Mouse (Mus musculus): ENCODE measurements around the gene Rbm47. TPM values are rescaled to one million over a fixed set of nuclear protein-coding genes. Genes with fewer than 3 reads are reported as not detected.
"Not testable (repeated sequence)": the region's sequence is repeated elsewhere in the genome, so short reads cannot be mapped to it uniquely, and the experiment has no call there.

The Rbm47 gene
- total RNA-seq (2021) = 100 to 1,000 TPM in 1 of 2 experiments, 10 to 100 TPM in 1; 78.8 to 121 TPM
- 62.9 and 84.7 TPM in 2 replicates for polyA plus RNA-seq (2012; rRNA removed)
- long read RNA-seq, transcript Rbm47-206 (7 exons, 3,180 nt) = major isoform, 13 of 21 reads
- long read RNA-seq, partial matches to known transcripts = 3 of 21 reads
- long read RNA-seq, other reads (novel, unspliced or antisense) = 5 of 21 reads

DNA sequence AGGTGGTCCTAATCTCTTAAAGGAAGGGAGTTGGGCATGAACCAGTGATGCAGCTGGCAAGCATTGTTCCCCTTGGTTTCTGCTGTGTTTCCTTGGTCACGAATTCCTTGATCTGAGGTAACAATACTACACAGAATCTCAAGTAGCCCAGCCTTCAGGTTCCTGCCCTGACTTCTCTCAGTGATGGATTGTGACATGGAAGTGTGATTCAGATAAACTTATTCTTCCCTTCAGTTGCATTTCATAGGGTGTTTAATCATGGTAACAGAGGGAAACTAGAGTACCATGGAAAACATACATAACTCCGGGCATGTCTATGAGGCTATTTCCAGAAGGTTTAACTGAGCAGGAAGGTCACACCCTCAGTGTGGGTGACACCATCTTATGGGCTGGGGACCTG is at the start of gene Rbm47:
Gene Rbm47, minus strand, starts transcription at position 101 of the 400 bp plus-strand sequence.
- no peak for DNase-seq

- no peak for DNase-seq
These were observed 47.7 kb upstream of the Rbm47 start for GRCm38 (mm10) chr5:66220620-66221019.

DNA sequence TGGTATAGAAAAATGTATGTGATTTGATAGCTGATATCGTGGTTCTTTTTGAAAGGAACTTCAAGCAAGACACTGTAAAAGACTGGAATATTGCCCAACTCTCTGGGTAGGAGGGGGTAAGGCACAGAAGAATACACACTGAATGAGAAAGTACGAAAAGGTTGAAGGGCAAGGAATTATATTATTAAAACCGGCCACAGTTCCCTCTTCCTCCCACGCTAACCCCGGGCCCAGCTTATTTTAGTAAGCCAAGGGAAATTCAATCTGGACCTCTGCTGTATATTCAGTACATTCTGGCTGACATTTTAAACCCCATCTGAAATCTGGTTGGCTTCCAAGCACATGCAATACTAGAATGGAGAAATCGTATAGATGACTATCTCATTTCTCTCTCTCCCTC is 46.8 kb upstream of the Rbm47 start:
- DNase-seq = no peak

DNA sequence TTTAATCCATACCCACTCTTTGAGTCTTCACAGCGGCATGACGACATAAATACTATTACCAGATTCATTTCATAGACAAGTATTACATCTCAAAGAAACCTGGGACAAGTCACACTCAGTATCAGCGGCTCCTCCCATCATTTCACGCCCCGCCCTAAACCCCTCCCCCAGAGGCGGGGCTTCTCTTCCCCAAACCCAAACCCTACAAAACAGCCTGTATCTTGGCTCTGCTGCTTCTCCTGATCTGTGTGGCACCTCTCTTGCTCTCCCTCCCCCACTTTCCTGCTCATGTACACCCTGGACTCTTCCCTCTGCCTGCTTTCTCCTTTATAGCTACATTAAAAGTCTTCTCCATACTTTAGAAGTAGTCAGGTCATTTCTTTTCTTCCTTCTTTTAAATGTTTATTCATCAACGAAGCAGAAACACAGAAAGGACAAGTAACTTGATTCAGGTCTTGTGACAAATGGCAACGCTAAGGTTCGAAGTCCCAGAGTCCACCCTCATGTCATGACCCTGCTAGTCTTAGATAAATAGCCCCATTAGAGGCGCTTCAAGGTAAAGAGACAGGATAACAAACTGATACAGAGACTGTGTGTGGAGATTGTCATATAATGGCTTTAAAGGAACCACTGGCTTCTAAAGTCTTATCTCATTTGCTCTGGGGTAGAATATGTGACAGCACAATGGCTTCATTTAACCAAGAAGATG is 42.8 kb upstream of the Rbm47 start:
- DNase-seq = no peak

DNA sequence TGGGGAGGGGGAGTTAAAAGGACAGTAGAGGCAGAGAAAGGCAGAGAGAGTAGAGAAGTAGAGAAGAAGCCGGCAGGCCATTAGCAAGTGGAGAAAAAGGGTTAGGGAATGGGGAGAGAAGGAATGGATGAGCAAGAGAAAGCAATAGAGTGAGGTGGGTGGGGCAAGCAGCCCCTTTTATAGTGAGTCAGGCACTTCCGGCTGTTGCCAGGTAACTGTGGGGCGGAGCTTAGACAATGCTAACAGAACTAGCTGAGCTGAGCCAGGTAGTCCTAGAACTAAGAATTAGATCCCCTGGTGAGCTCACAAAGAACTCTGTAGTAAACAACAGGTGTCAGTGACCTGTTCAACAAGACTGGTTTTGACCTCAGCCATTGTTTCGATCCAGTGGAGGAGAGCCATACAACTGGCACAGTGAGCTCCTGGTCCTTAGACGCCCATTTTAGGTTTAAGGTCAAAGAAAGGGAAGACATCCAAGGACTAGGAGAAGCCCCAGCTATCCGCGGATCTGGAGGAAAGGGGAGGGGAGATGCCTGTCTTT is 41.5 kb upstream of the Rbm47 start:
- no peak for DNase-seq

DNA sequence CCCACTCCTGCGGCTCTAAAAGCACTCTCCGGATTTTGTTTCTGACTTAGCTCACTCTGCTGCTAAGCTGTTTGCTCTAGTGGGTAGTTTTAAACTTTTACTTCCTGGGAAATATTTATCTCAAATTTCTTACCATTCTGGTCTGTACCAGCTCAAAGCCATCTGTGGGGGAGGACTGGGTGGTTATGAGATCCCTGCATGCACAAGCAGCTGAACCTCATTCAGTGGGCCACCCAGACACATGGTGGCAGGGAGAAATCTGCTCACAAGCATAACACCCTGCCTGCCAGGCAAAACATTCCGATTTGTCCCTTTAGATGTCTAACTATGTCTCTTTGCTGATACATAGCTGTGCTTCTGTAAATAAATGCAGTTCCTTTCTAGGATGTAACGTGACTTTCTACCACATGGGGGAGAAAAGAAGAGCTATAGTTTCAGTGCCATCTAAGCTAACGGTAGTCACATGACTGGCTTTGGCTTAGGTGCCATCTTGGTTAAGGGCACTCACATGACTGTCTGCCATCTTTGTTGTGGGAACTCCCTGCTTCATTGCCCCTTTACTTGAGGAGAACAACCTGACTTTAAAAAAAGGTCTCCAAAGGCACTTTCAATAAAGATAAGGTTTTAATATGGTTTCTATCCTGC is 36.7 kb upstream of the Rbm47 start:
- no peak for DNase-seq

DNA sequence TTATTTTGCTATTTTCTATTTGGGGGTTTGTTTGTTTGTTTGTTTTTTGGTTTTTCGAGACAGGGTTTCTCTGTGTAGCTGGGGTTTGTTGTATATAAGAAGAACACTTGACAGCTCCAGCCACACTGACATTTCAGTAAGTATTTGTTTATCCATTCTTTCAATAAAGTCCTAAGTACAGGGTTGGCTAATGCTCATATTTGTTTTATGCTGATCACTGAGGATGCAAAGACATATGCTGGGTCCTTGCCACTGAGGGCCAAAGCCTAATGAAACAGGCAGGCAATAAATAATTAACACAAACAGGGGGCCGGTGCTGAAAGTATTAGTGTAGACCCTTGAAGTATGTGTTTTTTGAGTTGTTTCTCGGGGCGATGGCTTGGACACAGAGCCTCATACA is 32.0 kb upstream of the Rbm47 start:
- DNase-seq = no peak

DNA sequence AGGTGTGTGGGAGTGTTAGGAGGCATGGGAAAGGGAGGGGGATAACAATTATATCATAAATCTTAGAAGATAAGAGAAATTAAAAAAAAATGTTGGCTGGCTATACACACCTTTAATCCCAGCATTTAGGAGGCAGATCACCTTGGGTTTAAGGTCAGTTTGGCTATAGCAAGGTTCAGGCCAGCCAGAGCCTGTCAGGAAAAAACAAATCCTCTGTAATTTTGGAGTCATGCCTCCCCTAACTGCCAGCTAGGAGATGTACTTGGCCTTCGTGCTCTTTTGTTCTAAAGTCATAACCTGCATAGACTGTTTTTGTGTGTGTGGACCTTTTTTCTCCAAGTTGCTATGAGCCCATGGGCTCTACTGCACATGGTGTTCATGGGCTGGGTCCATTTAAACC is 30.5 kb upstream of the Rbm47 start:
- no peak for DNase-seq

- DNase-seq = peak; percentile 93
These were observed 27.1 kb upstream of the Rbm47 start for GRCm38 (mm10) chr5:66200044-66200443.

DNA sequence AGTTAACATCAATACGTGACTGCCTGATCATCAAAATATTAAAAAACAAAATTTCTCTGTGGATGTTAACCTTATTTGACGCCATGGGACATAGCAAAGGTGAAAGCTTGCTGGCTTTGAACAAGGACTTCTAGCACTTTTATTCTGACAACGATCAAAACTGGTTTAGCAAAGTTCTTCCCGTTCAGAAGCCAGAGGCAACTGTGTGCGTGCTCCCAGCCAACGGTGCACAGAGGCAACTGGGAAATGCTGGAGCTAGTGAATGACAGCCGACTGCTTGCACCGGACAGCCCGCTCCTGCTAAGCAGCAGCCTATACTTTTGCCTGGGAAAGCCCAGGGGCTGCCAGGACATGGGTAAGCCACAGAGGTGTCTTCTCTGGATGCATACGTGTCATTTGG is 22.4 kb upstream of the Rbm47 start:
- no peak for DNase-seq

- DNase-seq = no peak
These were observed 20.4 kb upstream of the Rbm47 start for GRCm38 (mm10) chr5:66193218-66193846.

DNA sequence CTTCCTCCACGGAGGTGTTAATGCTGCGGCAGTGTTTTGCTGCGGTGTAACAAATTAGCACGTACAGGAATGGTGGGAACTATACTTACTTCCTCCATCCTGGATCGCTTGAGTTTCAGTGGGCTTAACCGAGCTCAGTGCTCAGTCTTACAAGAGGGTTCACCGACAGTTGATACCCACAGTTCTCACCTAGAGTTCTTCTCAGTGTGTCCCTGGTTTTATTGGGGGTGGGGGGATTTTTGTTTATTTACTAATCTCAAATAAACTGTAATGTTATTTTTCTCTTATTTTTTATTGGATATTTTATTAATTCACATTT is 18.2 kb upstream of the Rbm47 start:
- DNase-seq = no peak

GRCm38 (mm10) chr5:66190481-66191184 is 17.7 kb upstream of the Rbm47 start:
- no peak for DNase-seq

DNA sequence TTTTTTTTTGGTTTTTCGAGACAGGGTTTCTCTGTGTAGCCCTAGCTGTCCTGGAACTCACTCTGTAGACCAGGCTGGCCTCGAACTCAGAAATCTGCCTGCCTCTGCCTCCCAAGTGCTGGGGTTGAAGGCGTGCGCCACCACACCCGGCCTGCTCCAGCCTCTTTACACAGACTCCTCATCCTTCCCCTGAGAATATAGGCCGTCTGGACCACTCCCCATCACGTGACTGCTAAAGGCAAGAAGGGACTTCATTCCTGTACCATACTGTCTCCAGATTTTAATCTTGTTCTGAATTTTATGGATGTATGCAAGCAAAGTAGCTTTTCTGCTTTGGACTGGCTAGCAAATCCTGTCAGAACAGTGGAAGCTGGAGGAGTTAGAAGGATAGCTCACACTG is 15.7 kb upstream of the Rbm47 start:
- not testable (repeated sequence) for DNase-seq

DNA sequence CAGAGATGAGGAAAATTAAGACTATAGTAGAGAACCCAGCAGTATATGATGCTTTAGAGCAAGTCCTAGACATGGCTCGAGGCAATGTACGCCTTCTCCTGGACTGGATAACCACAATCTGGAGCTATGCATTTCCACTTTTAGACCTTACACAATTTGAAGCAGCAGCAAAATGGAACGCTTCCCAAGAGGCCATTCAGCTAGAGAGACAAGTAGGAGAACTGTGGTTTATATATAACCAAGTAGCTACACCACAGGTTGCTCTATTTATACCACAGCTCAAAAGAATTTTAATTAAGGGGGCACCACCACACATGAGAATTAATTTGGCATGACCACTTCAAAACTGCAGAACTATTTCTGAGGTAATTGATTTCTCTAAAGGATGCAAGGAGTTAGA is 9.2 kb upstream of the Rbm47 start:
- DNase-seq = no peak

- no peak for DNase-seq
These were observed 1.4 kb upstream of the Rbm47 start for GRCm38 (mm10) chr5:66174160-66174837.

GRCm38 (mm10) chr5:66170591-66170990 is 2.3 kb downstream of the Rbm47 start:
- DNase-seq = no peak

DNA sequence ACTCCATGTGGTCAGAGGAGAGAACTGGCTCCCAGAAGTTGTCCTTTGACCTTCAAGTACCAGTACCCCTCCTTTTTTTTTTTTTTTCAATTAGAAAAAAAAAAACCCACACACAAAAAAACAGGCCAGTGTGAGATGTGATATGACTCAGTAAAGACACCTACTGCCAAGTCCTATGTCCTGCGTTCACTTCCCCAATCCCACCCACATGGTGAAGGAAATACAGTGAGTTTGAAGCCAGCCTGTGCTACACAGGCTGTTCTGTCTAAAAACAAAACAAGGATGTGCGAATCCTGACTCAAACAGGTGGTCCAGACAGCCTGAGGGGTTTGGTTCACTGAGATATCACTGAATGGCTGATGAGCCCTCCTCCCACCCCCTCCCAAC is 3.8 kb downstream of the Rbm47 start:
- no peak for DNase-seq

DNA sequence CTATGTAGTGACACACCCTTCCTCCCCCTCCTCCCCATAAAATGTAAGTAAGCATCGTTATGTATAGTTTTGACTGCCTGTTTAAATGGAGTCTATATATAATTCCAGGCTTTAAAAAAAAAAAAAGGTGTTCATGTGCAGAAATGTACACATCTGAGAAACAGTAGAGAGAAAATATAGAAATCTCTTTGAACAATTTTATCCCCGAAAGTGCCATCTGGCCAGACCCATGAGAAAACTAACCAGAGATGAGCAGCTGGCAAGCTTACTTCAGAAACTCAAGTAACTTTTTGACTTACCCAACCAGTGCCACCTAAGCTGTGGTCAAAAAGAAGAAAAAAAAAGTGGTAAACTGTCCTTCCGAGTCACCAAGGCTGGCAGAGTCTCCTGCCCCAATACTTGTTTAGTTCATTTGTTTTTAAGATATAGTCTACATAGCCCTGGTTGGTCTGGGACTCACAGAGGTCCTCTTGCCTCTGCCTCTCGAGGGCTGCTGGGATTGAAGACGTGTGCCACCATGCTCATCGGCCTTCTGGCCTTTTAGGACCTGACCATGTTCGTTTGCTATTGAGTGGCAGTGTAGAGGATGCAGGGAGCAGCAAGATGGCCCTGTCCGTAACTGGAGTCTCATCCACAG is 4.3 kb downstream of the Rbm47 start:
- DNase-seq = no peak

- no peak for DNase-seq
These were observed 6.0 kb downstream of the Rbm47 start for GRCm38 (mm10) chr5:66166931-66167330.

- no peak for DNase-seq
These were observed 6.7 kb downstream of the Rbm47 start for GRCm38 (mm10) chr5:66166193-66166629.

All from adrenal gland, adult 2 months (tissue).